Mouse (Mus musculus) heart, postnatal 14 days (tissue): ENCODE results near the gene Magea8. TPM values are rescaled to one million over a fixed set of nuclear protein-coding genes. Genes with fewer than 3 reads are reported as not detected.
"Not testable (repeated sequence)": the region's sequence is repeated elsewhere in the genome, so short reads cannot be mapped to it uniquely, and the experiment has no call there.

Experiments
- DNase-seq, 2 experiments: peaks; one replicate each; pipeline ENCODE4 v3.0.0; 2021 to 2022
- intact Hi-C: fragments of 180-260 bp; cut with DNase I; formaldehyde crosslinking; loops from one replicate; pipeline ENCODE4 v1.15.1; 2025
- long read RNA-seq, 2 experiments: library from polyadenylated mRNA; stranded (forward); transcript quantifications; one replicate each; pipeline ENCODE4 v2.0.0; 2021
- total RNA-seq, 2 experiments: library from RNA; stranded (reverse); gene quantifications; 2 replicates each; pipeline ENCODE4 v1.2.3; 2021

Gene Magea8
- total RNA-seq = not detected
- long read RNA-seq, experiment 1 = 0 reads
- long read RNA-seq, experiment 2 = 0 reads

DNA sequence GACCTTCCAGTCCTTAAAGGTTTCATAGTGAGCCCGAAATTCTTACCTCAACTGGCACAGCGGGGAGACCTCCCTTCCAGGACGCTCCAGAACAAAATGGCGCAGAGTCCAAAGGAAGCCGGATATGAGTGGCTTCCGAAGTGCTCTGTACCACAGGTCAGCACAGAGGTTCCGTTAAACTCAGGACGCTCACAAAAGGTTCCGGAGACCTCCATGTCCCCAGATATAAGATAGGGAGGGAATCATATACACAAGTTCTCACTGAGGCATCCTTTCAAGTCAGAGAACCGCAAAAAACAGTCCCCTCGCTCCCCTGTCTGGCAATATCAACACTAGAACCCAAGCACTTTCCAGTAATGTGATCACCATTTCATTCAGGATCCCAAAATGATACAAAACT lies at the start of gene Magea8:
TSS of gene Magea8 (minus strand) at position 101 of the 400 bp plus-strand sequence.
- DNase-seq, intact Hi-C loops: not testable (repeated sequence)

DNA sequence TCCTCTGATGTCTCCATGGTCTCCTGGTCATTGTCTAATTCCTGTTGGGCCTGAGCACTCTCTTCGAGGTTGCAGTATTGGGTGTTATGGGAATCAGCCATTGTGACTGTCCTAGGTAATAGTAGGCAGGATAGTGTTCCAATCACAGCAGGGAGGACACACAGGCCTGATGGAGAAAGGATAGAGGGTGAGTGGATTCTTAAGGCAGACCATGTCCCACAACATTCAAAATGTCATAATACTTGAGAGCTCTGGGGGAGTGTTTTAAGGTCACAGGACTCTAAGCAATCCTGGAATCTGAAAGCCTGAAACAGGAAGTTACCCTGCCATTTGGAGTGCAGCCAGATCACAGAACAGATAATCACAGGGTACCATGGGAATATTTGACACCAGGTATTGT lies 46.2 kb downstream of the Magea8 start, which contains the start of gene Magea3:
TSS of gene Magea3 (minus strand) at position 101 of the 400 bp plus-strand sequence.
- DNase-seq, intact Hi-C loops: not testable (repeated sequence)

DNA sequence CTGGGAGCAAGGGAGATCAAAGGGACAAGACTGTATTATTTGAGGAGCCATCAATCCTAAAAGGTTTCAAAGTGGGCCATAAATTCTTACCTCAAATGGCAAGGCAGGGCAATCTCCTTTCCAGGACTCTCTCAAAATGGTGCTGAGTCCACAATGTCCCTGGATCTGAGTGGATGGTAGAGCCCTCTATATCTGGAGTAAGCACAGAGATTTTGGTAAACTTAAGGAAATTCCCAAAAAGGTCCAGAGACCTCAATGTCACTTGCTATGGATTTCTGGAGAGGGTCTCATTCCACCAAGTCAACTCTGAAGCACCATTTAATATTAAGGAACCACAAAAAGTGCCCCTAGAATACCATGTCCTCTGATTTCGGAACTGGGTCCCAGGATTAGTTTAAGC lies 59.8 kb downstream of the Magea8 start, which contains the start of gene Magea6:
TSS of gene Magea6 (minus strand) at position 101 of the 400 bp plus-strand sequence.
- DNase-seq, intact Hi-C loops: not testable (repeated sequence)

Other genes starting within 250 kb of the Magea8 start
- gene Cldn34b1, start 105.6 kb downstream of the Magea8 start, total RNA-seq = not detected
- gene Magea6, start 59.9 kb downstream of the Magea8 start, total RNA-seq = not detected
- not detected for gene Magea3, start 46.3 kb downstream of the Magea8 start, total RNA-seq
- gene Magea5, start 67.3 kb upstream of the Magea8 start, total RNA-seq = not detected
- gene Magea1, start 93.9 kb upstream of the Magea8 start, total RNA-seq = not detected
- gene Magea2, start 97.8 kb upstream of the Magea8 start, total RNA-seq = not detected
- not detected for gene Cldn34b2, start 132.6 kb upstream of the Magea8 start, total RNA-seq
- gene Sat1, start 220.6 kb upstream of the Magea8 start, total RNA-seq = 10 to 100 TPM; 40.9 to 41.6 TPM